Mouse (Mus musculus) heart, postnatal 10 days (tissue): Measurements from ENCODE around the gene Itga1. TPM values are rescaled to one million over a fixed set of nuclear protein-coding genes. Genes with fewer than 3 reads are reported as not detected.

ENCODE experiments used
- DNase-seq, 2 experiments: peaks; one replicate each; pipeline ENCODE4 v3.0.0; 2021
- intact Hi-C: fragments of 180-260 bp; cut with DNase I; formaldehyde crosslinking; loops from one replicate; pipeline ENCODE4 v1.15.1; 2025
- total RNA-seq, 2 experiments: library from RNA; stranded (reverse); gene quantifications; 2 replicates each; pipeline ENCODE4 v1.2.3; 2021

Itga1 gene
- total RNA-seq, 2 experiments from 2014 or later = 73.9 to 83.5 TPM

- intact Hi-C loops = loop anchor here (5.0 kb wide), 1 partner anchor 99 kb away; the partner anchor contains the start of genes Gm49395 and Itga1
- DNase-seq = no peak
Observed at GRCm38 (mm10) chr13:115002837-115003236, 98.9 kb downstream of the Itga1 start.

- intact Hi-C loops = loop anchor here (5.0 kb wide), 1 partner anchor 100 kb away; the partner anchor contains the start of genes Gm49395 and Itga1
Observed at GRCm38 (mm10) chr13:115002155-115002554, 99.6 kb downstream of the Itga1 start.

GRCm38 (mm10) chr13:114999582-114999981 lies 102.2 kb downstream of the Itga1 start:
- intact Hi-C loops = no loop called here
- DNase-seq = no peak

More at GRCm38 (mm10) chr13:115002155-115002554, 99.6 kb downstream of the Itga1 start:
- peak in 1 of 2 experiments; percentile 45 for DNase-seq

- no peak for DNase-seq
- intact Hi-C loops = no loop called here
Observed at GRCm38 (mm10) chr13:114998100-114998499, 103.7 kb downstream of the Itga1 start.

GRCm38 (mm10) chr13:114992260-114993014 lies 109.3 kb downstream of the Itga1 start:
- DNase-seq = no peak
- intact Hi-C loops = no loop called here

GRCm38 (mm10) chr13:114987668-114988067 lies 114.1 kb downstream of the Itga1 start:
- intact Hi-C loops = loop anchor here (2.0 to 5.0 kb wide), 3 partner anchors 113 to 1725 kb away; partner anchors contain the start of genes Gm49395 and Itga1

GRCm38 (mm10) chr13:114987161-114987560 lies 114.6 kb downstream of the Itga1 start:
- DNase-seq = peak; percentile 71 to 83
- intact Hi-C loops = loop anchor here (2.0 to 5.0 kb wide), 3 partner anchors 114 to 1726 kb away; partner anchors contain the start of genes Gm49395 and Itga1

More at GRCm38 (mm10) chr13:114987668-114988067, 114.1 kb downstream of the Itga1 start:
- no peak for DNase-seq

- intact Hi-C loops = loop anchor here (5.0 kb wide), 1 partner anchor 233 kb away; no protein-coding TSS in a partner anchor
Observed at GRCm38 (mm10) chr13:114984658-114985057, 117.1 kb downstream of the Itga1 start.

GRCm38 (mm10) chr13:114983116-114983515 lies 118.6 kb downstream of the Itga1 start:
- no peak for DNase-seq
- intact Hi-C loops = no loop called here

More at GRCm38 (mm10) chr13:114984658-114985057, 117.1 kb downstream of the Itga1 start:
- no peak for DNase-seq

GRCm38 (mm10) chr13:114980831-114981419 lies 120.8 kb downstream of the Itga1 start:
- intact Hi-C loops = no loop called here
- peak in 1 of 2 experiments; percentile 47 for DNase-seq

GRCm38 (mm10) chr13:114974484-114975042 lies 127.2 kb downstream of the Itga1 start:
- no peak for DNase-seq
- intact Hi-C loops = no loop called here

GRCm38 (mm10) chr13:114971905-114972304 lies 129.9 kb downstream of the Itga1 start:
- DNase-seq = no peak
- intact Hi-C loops = no loop called here

GRCm38 (mm10) chr13:114964233-114964632 lies 137.5 kb downstream of the Itga1 start:
- intact Hi-C loops = loop anchor here (1.0 to 10.0 kb wide), 2 partner anchors 133 to 1089 kb away; no protein-coding TSS in a partner anchor
- peak; percentile 87 to 90 for DNase-seq

GRCm38 (mm10) chr13:114954516-114954915 lies 147.2 kb downstream of the Itga1 start:
- intact Hi-C loops = no loop called here
- DNase-seq = no peak

GRCm38 (mm10) chr13:114933541-114933940 lies 168.2 kb downstream of the Itga1 start:
- intact Hi-C loops = loop anchor here (10.0 kb wide), 1 partner anchor 99 kb away; no protein-coding TSS in a partner anchor
- no peak for DNase-seq

- DNase-seq = peak; percentile 74 to 80
- intact Hi-C loops = loop anchor here (2.0 to 10.0 kb wide), 2 partner anchors 35 to 97 kb away; no protein-coding TSS in a partner anchor
Observed at GRCm38 (mm10) chr13:114931775-114932294, 169.9 kb downstream of the Itga1 start, which contains the start of gene Itga2. Gene Itga2 (minus strand): TSS chr13:114932100.

GRCm38 (mm10) chr13:114930996-114931649 lies 170.6 kb downstream of the Itga1 start:
- intact Hi-C loops = loop anchor here (2.0 to 10.0 kb wide), 2 partner anchors 34 to 96 kb away; no protein-coding TSS in a partner anchor
- peak; percentile 18 to 29 for DNase-seq

GRCm38 (mm10) chr13:114924785-114925184 lies 177.0 kb downstream of the Itga1 start:
- DNase-seq = no peak
- intact Hi-C loops = no loop called here

- DNase-seq = no peak
- intact Hi-C loops = no loop called here
Observed at GRCm38 (mm10) chr13:114923331-114923730, 178.4 kb downstream of the Itga1 start.

GRCm38 (mm10) chr13:114915767-114916166 lies 186.0 kb downstream of the Itga1 start:
- no peak for DNase-seq
- intact Hi-C loops = no loop called here
